Mouse (Mus musculus): ENCODE measurements around the gene Ltb.

- TF ChIP-seq CTCF (IDR thresholded peaks at IDR 0.05; ENCODE audit: borderline replicate concordance, insufficient read depth, low read length) (no peak), POLR2A (IDR thresholded peaks at IDR 0.05; ENCODE audit: low read depth, low read length) (no peak)
These were observed 20.9 kb upstream of the Ltb start for GRCm38 (mm10) chr17:35173329-35173728.

Measured in embryonic fibroblast, embryonic 13.5 days (primary cell).